Mouse (Mus musculus): Measurements from ENCODE around the gene Spata5. TPM values are rescaled to one million over a fixed set of nuclear protein-coding genes. Genes with fewer than 3 reads are reported as not detected.

The Spata5 gene
- polyA plus RNA-seq, 2 experiments = 9.6 to 40.2 TPM

GRCm38 (mm10) chr3:37571633-37572032, 151.9 kb downstream of the Spata5 start:
- H3K27me3 ChIP-seq (ENCODE audit: control insufficient read depth, insufficient read depth, low read length) = no peaks in the 10 kb centered on the region
- no peak for TF ChIP-seq POLR2A (IDR thresholded peaks at IDR 0.05; ENCODE audit: borderline replicate concordance, extremely low read depth, insufficient read depth, insufficient read length)
- no peak overlapping the region for H3K4me2 ChIP-seq (replicated peaks; ENCODE audit: low read depth, low read length, severe bottlenecking)
- DNase-seq (ENCODE audit: low spot score) = no peak
- no peak for ATAC-seq (ENCODE audit: low FRiP score, low read depth)
- no peaks in the 10 kb centered on the region for H3K9me3 ChIP-seq (ENCODE audit: control insufficient read depth, low read length)
- H3K4me3 ChIP-seq (replicated peaks; ENCODE audit: low read length) = no peak overlapping the region
- no peak overlapping the region for H3K9ac ChIP-seq (ENCODE audit: low read depth, low read length, severe bottlenecking)
- WGBS = 22% methylated on average over 4 of the region's 4 CpGs
- H3K27ac ChIP-seq (replicated peaks; ENCODE audit: low read depth, low read length) = no peak overlapping the region
- H3K4me1 ChIP-seq (ENCODE audit: control insufficient read depth, insufficient read depth, low read length) = peaks cover 4% of the 10 kb centered on the region; the same call in 1 of the 2 replicates
- no peaks in the 10 kb centered on the region for H3K36me3 ChIP-seq (ENCODE audit: control insufficient read depth, insufficient read depth, low read length)

- no peaks in the 10 kb centered on the region for H3K9me3 ChIP-seq (ENCODE audit: control insufficient read depth, low read length)
- TF ChIP-seq POLR2A (IDR thresholded peaks at IDR 0.05; ENCODE audit: borderline replicate concordance, extremely low read depth, insufficient read depth, insufficient read length) = no peak
- DNase-seq (ENCODE audit: low spot score) = no peak
- no peak overlapping the region for H3K9ac ChIP-seq (ENCODE audit: low read depth, low read length, severe bottlenecking)
- H3K4me3 ChIP-seq (replicated peaks; ENCODE audit: low read length) = no peak overlapping the region
- no peaks in the 10 kb centered on the region for H3K36me3 ChIP-seq (ENCODE audit: control insufficient read depth, insufficient read depth, low read length)
- no peaks in the 10 kb centered on the region for H3K27me3 ChIP-seq (ENCODE audit: control insufficient read depth, insufficient read depth, low read length)
- 70% methylated on average over 6 of the region's 6 CpGs for WGBS
- no peak for ATAC-seq (ENCODE audit: low FRiP score, low read depth)
- H3K4me1 ChIP-seq (ENCODE audit: control insufficient read depth, insufficient read depth, low read length) = peaks cover 4% of the 10 kb centered on the region; the same call in 1 of the 2 replicates
- H3K27ac ChIP-seq (replicated peaks; ENCODE audit: low read depth, low read length) = no peak overlapping the region
- H3K4me2 ChIP-seq (replicated peaks; ENCODE audit: low read depth, low read length, severe bottlenecking) = no peak overlapping the region
These were observed 152.4 kb downstream of the Spata5 start for GRCm38 (mm10) chr3:37572066-37572465.

GRCm38 (mm10) chr3:37576840-37577239, 157.1 kb downstream of the Spata5 start:
- no peaks in the 10 kb centered on the region for H3K4me1 ChIP-seq (ENCODE audit: control insufficient read depth, insufficient read depth, low read length)
- H3K36me3 ChIP-seq (ENCODE audit: control insufficient read depth, insufficient read depth, low read length) = 0 out of 2 replicates have a peak, but pooled peaks cover 4% of the 10 kb centered on the region
- 96% methylated on average over 6 of the region's 6 CpGs for WGBS
- H3K4me2 ChIP-seq (replicated peaks; ENCODE audit: low read depth, low read length, severe bottlenecking) = no peak overlapping the region
- H3K27me3 ChIP-seq (ENCODE audit: control insufficient read depth, insufficient read depth, low read length) = no peaks in the 10 kb centered on the region
- ATAC-seq (ENCODE audit: low FRiP score, low read depth) (no peak), DNase-seq (ENCODE audit: low spot score) (no peak)
- no peak overlapping the region for H3K27ac ChIP-seq (replicated peaks; ENCODE audit: low read depth, low read length)
- H3K9ac ChIP-seq (ENCODE audit: low read depth, low read length, severe bottlenecking) = no peak overlapping the region
- no peak overlapping the region for H3K4me3 ChIP-seq (replicated peaks; ENCODE audit: low read length)
- TF ChIP-seq POLR2A (IDR thresholded peaks at IDR 0.05; ENCODE audit: borderline replicate concordance, extremely low read depth, insufficient read depth, insufficient read length) = no peak
- H3K9me3 ChIP-seq (ENCODE audit: control insufficient read depth, low read length) = no peaks in the 10 kb centered on the region

GRCm38 (mm10) chr3:37577706-37578105, 158.0 kb downstream of the Spata5 start:
- no peaks in the 10 kb centered on the region for H3K9me3 ChIP-seq (ENCODE audit: control insufficient read depth, low read length)
- no peak overlapping the region for H3K4me2 ChIP-seq (replicated peaks; ENCODE audit: low read depth, low read length, severe bottlenecking)
- no peaks in the 10 kb centered on the region for H3K27me3 ChIP-seq (ENCODE audit: control insufficient read depth, insufficient read depth, low read length)
- H3K4me3 ChIP-seq (replicated peaks; ENCODE audit: low read length) = no peak overlapping the region
- no peak for ATAC-seq (ENCODE audit: low FRiP score, low read depth)
- WGBS = 85% methylated on average over 3 of the region's 3 CpGs
- DNase-seq (ENCODE audit: low spot score) = no peak
- H3K36me3 ChIP-seq (ENCODE audit: control insufficient read depth, insufficient read depth, low read length) = 0 out of 2 replicates have a peak, but pooled peaks cover 4% of the 10 kb centered on the region
- H3K9ac ChIP-seq (ENCODE audit: low read depth, low read length, severe bottlenecking) = no peak overlapping the region
- TF ChIP-seq POLR2A (IDR thresholded peaks at IDR 0.05; ENCODE audit: borderline replicate concordance, extremely low read depth, insufficient read depth, insufficient read length) = no peak
- H3K27ac ChIP-seq (replicated peaks; ENCODE audit: low read depth, low read length) = no peak overlapping the region
- no peaks in the 10 kb centered on the region for H3K4me1 ChIP-seq (ENCODE audit: control insufficient read depth, insufficient read depth, low read length)

- Histone ChIP-seq H3K9me3 (ENCODE audit: control insufficient read depth, low read length) (no peaks in the 10 kb centered on the region), H3K4me1 (ENCODE audit: control insufficient read depth, insufficient read depth, low read length) (peaks cover 8% of the 10 kb centered on the region), H3K9ac (ENCODE audit: low read depth, low read length, severe bottlenecking) (no peak overlapping the region), H3K36me3 (ENCODE audit: control insufficient read depth, insufficient read depth, low read length) (no peaks in the 10 kb centered on the region), H3K4me3 (replicated peaks; ENCODE audit: low read length) (no peak overlapping the region), H3K4me2 (replicated peaks; ENCODE audit: low read depth, low read length, severe bottlenecking) (no peak overlapping the region), H3K27me3 (ENCODE audit: control insufficient read depth, insufficient read depth, low read length) (no peaks in the 10 kb centered on the region), H3K27ac (replicated peaks; ENCODE audit: low read depth, low read length) (no peak overlapping the region)
- TF ChIP-seq POLR2A (IDR thresholded peaks at IDR 0.05; ENCODE audit: borderline replicate concordance, extremely low read depth, insufficient read depth, insufficient read length) = no peak
- WGBS = 74% methylated on average over 5 of the region's 5 CpGs
- DNase-seq (ENCODE audit: low spot score) (no peak), ATAC-seq (ENCODE audit: low FRiP score, low read depth) (no peak)
These were observed 164.9 kb downstream of the Spata5 start for GRCm38 (mm10) chr3:37584576-37584975.
